In genomic region chr5:43088650-43089397, GRCm38 (mm10) we compare ENCODE assay signal across 16 mouse cellular contexts.
DNase-seq lines count a peak whose midpoint lies in the region; ATAC-seq lines count a peak whose summit lies in the region.
"Had no signal": no experiment of that assay in that cellular context is flagged by ENCODE, and none has a peak within 500 bp of the region (broad histone marks: within the 10 kb centered on the region; RNA-seq: fewer than 3 reads in every experiment).

No protein-coding gene starts in this region.

- no peak overlapping the region for H3K4me2 ChIP-seq in heart, embryonic 16.5 days (ENCODE audit: low read depth, low read length)
- H3K4me2 ChIP-seq in forebrain, embryonic 15.5 days (replicated peaks), result no peak overlapping the region
- no peak overlapping the region for H3K4me2 ChIP-seq in stomach, embryonic 15.5 days
- H3K4me2 ChIP-seq: liver, embryonic 15.5 days had no signal

- no peaks in the 10 kb centered on the region for H3K9me3 ChIP-seq in heart, embryonic 16.5 days (replicated peaks; ENCODE audit: control insufficient read depth, low read length)
- H3K9me3 ChIP-seq in forebrain, embryonic 15.5 days, result no peaks in the 10 kb centered on the region
- H3K9me3 ChIP-seq in midbrain, embryonic 10.5 days (replicated peaks), result no peaks in the 10 kb centered on the region
- H3K9me3 ChIP-seq in stomach, embryonic 15.5 days, result no peaks in the 10 kb centered on the region
- H3K9me3 ChIP-seq: limb, embryonic 10.5 days; liver, embryonic 15.5 days had no signal

- intact Hi-C loops in left cerebral cortex, postnatal 4 days (cut with DNase I), result no loop called here

- H3K27me3 ChIP-seq in heart, embryonic 16.5 days (ENCODE audit: control insufficient read depth, insufficient read depth, low read length), result no peaks in the 10 kb centered on the region
- no peaks in the 10 kb centered on the region; the same call in 1 of the 2 replicates for H3K27me3 ChIP-seq in forebrain, embryonic 15.5 days
- peaks cover 36% of the 10 kb centered on the region for H3K27me3 ChIP-seq in midbrain, embryonic 10.5 days (ENCODE audit: low read depth, poor library complexity, severe bottlenecking)
- no peaks in the 10 kb centered on the region for H3K27me3 ChIP-seq in stomach, embryonic 15.5 days (replicated peaks)
- H3K27me3 ChIP-seq: liver, embryonic 15.5 days had no signal

- no peak for DNase-seq in heart, postnatal 4 days
- peak; percentile 23 for DNase-seq in midbrain, embryonic 10.5 days (ENCODE audit: low spot score)
- no peak for DNase-seq in right cerebral cortex, postnatal 36 days (ENCODE audit: low spot score in 2 of 2)
- DNase-seq in left cerebral cortex, postnatal 4 days, result no peak
- DNase-seq: adrenal gland, postnatal 36 days; cerebellum, adult 11 months; kidney, adult 2 months; layer of hippocampus, adult 9-11 months; lung, postnatal 36 days; thymus, postnatal 4 days had no signal

- no peak overlapping the region for H3K9ac ChIP-seq in heart, embryonic 16.5 days (ENCODE audit: low read length)
- H3K9ac ChIP-seq in forebrain, embryonic 15.5 days (replicated peaks), result no peak overlapping the region
- H3K9ac ChIP-seq in stomach, embryonic 15.5 days, result no peak overlapping the region
- H3K9ac ChIP-seq: liver, embryonic 15.5 days had no signal

- peaks cover 16% of the 10 kb centered on the region for H3K4me1 ChIP-seq in heart, embryonic 16.5 days (ENCODE audit: control insufficient read depth, insufficient read depth, low read length)
- H3K4me1 ChIP-seq in forebrain, embryonic 15.5 days, result peaks cover 15% of the 10 kb centered on the region
- H3K4me1 ChIP-seq in midbrain, embryonic 10.5 days, result peaks cover 25% of the 10 kb centered on the region
- H3K4me1 ChIP-seq in stomach, embryonic 15.5 days, result 0 out of 2 replicates have a peak, but pooled peaks cover 3% of the 10 kb centered on the region
- H3K4me1 ChIP-seq: liver, embryonic 15.5 days had no signal

- peak overlapping the region; percentile 33 for H3K27ac ChIP-seq in heart, embryonic 16.5 days (ENCODE audit: low read length)
- H3K27ac ChIP-seq in forebrain, embryonic 15.5 days (replicated peaks), result no peak overlapping the region
- peak overlapping the region; percentile 61 for H3K27ac ChIP-seq in midbrain, embryonic 10.5 days (replicated peaks)
- H3K27ac ChIP-seq in stomach, embryonic 15.5 days, result peak overlapping the region; percentile 11; the same call in 1 of the 2 replicates
- H3K27ac ChIP-seq: limb, embryonic 10.5 days; liver, embryonic 15.5 days had no signal

- ATAC-seq in heart, embryonic 16.5 days (replicated peaks; ENCODE audit: extremely low read depth, insufficient read depth, low FRiP score), result no peak
- ATAC-seq in forebrain, embryonic 15.5 days (replicated peaks), result peak; percentile 24; the same call in 1 of the 2 replicates
- no peak for ATAC-seq in stomach, embryonic 15.5 days (ENCODE audit: insufficient read depth, low FRiP score, low read depth)

- H3K4me3 ChIP-seq in heart, embryonic 16.5 days (ENCODE audit: low read length), result no peak overlapping the region
- H3K4me3 ChIP-seq in forebrain, embryonic 15.5 days, result no peak overlapping the region
- H3K4me3 ChIP-seq in midbrain, embryonic 10.5 days, result no peak overlapping the region
- H3K4me3 ChIP-seq in stomach, embryonic 15.5 days (replicated peaks), result no peak overlapping the region
- H3K4me3 ChIP-seq: erythroblast, embryonic 14.5 days; limb, embryonic 10.5 days; liver, embryonic 15.5 days had no signal

- no peaks in the 10 kb centered on the region for H3K36me3 ChIP-seq in heart, embryonic 16.5 days (ENCODE audit: control insufficient read depth, insufficient read depth)
- H3K36me3 ChIP-seq in forebrain, embryonic 15.5 days, result no peaks in the 10 kb centered on the region
- H3K36me3 ChIP-seq in midbrain, embryonic 10.5 days, result no peaks in the 10 kb centered on the region
- H3K36me3 ChIP-seq in stomach, embryonic 15.5 days, result no peaks in the 10 kb centered on the region
- H3K36me3 ChIP-seq: limb, embryonic 10.5 days; liver, embryonic 15.5 days had no signal

- WGBS in heart, embryonic 16.5 days, result 71% methylated on average over 12 of the region's 12 CpGs
- 20% methylated on average over 12 of the region's 12 CpGs for WGBS in forebrain, embryonic 15.5 days
- 33% methylated on average over 12 of the region's 12 CpGs for WGBS in midbrain, embryonic 10.5 days
- 72% methylated on average over 12 of the region's 12 CpGs for whole genome bisulfite sequencing in stomach, embryonic 15.5 days
